Mouse (Mus musculus): ENCODE measurements around the gene Ptpn5. TPM values are rescaled to one million over a fixed set of nuclear protein-coding genes. Genes with fewer than 3 reads are reported as not detected.

Ptpn5 gene
- total RNA-seq (2022) = 1 to 10 TPM in 3 of 4 experiments, under 1 TPM in 1; 0.68 to 3.3 (median 1.7) TPM

DNA sequence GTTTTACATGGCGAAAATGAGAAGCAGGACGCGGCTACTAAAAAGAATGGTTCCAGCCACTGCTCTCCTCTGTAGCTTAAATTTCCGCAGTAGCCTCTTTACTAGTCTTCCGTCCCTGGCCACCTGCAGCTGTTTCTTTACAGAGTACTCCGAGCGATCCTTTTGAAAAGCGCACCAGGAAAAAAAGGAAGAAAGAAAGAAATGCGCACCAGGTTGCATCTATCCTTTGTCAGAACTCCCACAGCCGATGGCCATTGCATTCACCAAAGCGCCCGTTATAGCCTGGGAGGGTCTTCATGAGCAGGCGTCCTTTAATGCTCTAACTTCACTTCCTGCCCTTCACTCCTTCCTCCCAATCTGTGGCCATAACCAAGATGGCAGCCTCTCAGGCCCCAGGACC, at the start of gene Ptpn5:
TSS of gene Ptpn5 (minus strand) at position 354 of the 400 bp plus-strand sequence.
- DNase-seq = no peak

DNA sequence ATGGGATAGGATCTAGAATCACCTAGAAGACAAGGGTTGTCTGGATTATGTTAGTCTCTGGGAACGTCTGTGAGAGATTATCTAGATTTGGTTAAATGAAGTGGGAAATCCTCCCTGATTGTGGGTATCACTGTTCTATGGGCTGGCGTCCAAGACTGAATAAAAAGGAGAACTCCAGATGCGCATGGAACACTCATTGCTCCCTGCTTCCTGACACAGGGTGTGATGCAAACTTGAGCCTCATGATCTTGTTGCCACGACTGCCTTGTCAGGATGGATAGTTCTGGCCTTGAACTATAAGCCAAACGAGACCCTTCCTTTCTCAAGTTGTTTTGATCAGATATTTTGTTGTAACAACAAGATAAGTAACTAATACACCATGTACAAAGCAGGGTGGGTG, 37.3 kb upstream of the Ptpn5 start:
- no peak for DNase-seq

DNA sequence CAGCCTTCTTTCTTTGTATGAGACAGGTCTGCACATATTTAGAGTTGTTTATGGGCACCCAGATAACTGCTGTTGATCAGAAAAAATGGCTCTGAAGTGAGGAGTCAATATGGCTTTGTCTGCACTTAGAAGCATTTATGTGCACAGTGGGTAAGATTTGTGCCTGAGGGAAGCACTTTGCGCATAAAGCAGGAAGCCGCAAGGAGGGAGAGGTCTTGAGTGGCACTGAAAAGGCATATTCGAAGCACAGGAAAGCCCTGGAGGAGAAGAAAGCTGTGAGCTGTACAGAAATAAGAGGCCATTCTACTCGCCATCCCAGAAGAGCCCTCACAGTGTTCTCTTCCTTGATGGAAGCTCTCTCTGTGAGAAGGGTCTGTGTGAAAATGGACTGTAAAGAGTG, 31.5 kb upstream of the Ptpn5 start:
- DNase-seq = no peak

DNA sequence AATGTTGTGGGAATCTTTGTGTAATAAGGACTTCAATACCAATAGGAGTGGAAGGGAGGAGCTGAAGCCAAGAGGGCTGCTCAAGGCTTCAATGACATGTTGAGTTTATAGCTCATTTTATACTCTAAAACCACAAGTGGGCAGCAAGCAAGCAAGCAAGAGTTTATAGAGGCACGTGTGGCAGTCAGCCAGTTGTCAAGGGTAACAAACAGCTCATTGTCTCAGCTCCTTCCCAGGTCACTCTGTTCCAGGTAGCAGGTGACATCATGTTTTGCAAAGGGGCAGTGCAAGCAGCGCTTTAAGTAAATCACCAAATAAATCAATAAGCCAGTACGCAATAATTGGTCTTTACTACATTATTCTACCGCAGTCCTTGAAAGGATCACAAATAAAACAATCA, 29.7 kb upstream of the Ptpn5 start:
- no peak for DNase-seq

DNA sequence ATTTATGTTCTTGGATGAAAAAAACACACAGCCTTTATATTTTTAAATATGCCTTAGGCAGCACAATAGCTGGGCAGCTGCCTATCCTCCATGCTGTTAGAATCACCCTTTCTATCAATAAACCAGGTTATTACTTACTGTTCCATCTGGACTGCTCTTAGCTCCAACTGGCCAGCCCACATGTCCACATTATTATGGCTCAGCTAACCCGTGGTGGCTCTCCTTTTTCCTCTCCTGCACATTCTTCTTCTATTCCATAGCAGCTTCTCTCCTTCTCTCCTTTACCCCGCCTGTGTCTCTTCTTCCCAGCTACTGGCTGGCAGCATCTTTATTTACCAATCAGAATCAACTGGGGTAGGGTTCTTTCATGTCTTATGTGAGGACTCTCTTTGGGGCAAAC, 25.0 kb upstream of the Ptpn5 start:
- no peak for DNase-seq

DNA sequence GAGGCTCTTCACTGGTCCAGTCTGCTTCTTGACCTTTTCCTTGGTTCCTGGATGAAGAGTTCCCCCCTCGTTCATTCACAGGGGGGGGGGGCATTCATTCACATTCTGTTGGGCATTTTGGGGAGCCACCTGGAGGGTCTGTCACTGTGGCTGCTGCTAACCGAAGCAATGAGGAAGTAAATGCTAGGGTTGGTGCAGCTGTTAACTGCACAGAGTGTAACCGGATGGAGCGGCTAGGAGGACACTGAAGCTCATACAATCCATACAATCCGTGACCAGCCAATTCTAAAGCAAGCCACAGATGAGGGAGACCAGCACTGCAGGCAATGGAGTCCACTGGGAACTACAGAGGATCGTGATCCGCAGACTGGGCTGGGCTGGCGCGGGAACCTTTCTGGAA, 24.3 kb upstream of the Ptpn5 start:
- DNase-seq = no peak

DNA sequence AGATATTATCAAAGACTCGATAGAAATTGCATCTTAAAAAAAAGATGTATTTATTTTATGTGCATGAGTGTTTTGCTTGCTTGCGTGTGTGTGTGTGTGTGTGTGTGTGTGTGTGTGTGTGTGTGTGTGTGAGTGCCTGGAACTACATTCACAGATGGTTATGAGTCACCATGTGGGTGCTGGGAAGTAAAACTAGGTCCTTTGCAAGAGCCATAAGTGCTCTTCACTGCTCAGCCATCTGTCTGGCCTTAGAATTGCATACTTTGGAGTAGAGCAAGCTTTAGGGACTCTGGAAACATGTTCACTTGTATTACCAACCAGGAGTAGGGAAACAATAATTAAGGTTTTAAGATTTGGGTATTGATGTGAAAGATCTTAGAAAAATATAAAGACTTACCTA, 22.4 kb upstream of the Ptpn5 start:
- DNase-seq = no peak

DNA sequence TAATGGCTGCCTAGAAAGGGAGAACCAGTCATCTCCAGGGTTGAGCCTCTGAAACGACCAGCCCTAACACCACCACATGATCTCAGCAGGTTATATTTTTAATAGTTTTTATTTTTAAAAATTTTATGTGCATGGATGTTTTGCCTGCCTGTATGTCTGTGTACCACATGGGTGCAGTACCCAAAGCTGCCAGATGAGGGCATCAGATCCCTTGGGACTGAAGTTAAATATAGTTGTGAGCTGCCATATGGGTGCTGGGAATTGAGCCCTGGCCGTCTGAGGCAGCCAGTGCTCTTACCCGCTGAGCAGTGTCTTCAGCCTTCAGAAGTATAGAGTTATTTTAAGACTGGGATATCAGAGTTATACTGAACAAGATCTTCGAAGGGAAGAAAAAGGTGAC, 21.9 kb upstream of the Ptpn5 start:
- DNase-seq = no peak

DNA sequence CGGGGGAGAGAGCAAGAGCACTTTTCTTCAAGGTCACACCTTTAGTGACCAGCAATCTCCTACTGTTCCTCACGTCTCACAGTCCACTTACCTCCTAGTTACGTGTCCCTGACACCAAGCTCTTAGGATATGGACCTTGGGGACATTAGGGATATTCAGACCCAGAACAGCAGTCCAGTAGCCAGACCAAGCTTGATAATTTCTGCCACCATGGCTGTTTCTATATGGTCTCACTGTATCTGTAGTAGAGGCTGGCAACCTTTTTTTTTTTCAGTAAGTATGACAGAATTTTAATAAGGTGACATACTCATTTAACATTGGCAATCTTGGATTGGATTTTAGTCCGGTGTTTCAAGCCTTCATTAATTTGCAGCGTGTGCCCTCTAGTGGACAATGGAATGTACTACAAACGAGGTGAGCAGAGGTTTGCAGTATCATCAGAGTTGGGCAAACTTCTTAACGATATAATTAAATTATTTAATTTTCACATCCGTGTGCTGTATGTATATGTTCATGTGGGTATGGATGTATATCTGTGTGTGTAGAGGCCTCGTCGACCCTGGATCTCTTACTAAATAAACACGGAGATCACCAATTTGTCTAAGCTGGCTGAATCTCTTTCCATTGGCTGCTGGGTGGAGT, 17.1 kb upstream of the Ptpn5 start:
- DNase-seq = no peak

DNA sequence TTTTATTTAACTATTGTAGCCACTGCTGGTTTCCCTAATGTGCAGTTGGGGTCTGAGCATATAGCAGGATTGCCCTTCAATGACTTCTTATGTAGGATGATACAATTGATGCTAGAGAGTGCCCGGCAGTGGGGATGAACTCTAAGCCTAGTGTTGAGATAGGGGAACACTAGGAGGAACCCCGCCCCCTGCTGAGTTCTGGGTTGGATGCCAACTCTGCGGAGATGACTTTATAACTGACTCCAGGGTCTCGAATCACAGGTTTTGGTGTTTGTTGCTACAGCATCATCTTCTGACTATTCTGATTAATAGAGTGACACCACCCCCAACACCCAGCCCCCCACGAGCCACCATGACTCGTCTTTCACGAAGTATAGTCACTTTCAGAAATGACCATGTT, 14.8 kb upstream of the Ptpn5 start:
- DNase-seq = no peak

DNA sequence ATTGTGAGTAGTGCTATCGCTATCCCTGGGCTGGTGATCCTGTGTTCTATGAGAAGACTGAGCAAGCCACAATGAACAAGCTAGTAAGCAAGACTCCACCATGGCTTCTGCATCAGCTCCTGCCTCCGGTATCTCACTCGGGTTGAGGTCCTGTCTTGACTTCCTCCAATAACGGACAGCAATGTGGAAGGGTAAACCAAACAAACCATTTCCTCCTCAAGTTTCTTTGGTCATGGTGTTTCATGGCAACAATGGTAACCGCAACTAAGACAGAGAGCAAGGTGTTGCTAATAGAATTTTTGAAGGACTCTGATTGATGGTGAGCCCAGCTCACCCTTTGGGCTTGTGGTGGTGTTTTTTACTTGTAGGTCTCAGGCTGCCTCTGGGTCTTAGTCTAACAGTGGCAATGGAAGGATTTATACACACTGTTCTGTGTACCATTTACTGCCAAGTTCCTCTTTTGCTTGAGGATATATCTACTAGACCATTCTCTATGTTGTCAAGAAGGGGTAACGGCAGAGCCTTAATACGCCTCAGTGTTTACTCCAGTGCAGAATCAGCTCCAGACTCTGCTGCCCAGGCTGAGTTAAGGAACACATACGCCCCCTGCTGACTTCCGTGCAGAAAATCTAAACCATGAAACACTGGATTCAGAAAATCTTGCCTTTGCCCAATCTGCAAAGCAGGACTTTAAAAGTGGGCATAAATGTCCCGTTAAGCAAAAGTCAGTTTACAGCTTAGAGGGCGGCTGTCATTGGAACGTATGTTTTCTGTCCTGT, 12.7 kb upstream of the Ptpn5 start:
- DNase-seq = peak; percentile 34

DNA sequence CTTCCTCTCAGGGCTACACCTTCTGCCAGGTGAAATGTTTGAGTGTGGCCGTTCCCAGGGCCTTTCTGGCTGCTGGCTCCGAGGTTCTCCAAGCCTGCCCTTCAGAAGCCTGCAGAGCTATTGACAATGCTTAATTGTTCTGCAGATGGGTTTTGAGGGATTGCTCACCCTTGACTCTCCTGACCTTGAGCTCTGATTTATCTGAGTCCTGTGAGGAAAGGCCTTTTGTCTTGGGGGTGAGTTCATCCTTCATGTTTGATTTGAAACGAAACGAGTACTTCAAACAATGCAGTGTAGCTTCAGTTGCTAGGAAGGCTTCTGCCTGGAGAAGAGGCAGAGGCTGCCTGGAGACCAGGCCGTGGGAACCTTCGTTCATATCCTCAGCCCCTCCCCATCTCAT, 10.8 kb upstream of the Ptpn5 start:
- peak; percentile 32 for DNase-seq

DNA sequence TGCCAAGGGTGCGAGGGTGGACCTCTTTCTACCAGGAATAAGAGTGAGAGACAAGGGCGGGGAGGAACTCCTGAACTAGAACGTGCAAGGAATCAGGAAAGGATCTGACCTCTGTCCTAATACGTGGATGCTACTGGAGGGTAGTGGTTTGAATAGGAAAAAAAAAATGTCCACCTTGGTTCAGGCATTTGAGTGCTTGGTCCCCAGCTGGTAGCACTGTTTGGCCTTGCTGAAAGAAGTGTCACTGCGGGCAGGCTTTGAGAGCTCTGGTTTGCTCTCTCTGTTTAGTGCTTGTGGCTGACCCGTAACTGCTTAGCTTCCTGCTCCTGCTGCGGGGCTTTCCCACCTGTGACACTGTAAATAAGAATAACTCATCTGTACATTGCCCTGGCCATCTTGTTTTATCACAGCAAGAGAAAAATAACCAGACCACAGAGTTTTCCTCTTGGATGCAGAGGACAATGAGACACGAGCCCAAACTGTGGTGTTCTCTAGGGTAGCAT, 6.4 kb upstream of the Ptpn5 start:
- DNase-seq = no peak

DNA sequence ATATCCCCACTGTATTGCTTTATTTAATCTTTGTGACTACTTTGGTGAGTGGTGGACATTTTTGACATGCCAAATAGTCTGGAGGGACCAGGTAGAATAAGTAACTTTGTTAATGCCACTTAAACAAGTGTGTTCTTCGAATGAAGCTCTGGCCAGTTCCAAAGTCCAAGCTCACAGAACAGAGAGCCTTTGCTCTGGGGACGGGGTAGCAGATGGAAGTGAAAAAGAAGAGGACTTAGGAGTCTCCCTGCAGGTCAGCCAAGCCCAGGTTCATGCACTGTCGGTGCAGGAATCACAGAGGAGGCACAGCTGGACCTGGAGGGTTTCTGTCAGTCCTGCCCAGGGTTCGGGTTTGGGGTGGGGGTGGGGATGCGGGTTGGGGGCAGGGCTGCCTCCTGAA, 1.1 kb upstream of the Ptpn5 start:
- no peak for DNase-seq

DNA sequence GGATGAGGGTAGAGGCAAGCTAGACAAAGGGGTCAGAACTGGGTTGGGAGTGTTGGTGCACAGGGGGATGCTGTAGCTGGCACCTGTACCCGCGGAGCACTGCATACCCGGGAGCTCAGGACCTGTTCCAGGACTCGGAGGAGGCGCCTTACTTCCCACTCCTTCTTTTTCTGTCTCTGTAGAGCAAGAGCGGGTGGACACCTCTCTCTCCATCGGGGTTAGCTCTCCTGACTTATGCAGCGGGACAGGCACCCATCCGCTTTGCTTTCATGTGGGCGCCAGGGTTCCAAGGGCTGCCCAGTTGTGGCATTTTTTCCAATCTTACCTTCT, 588 bp downstream of the Ptpn5 start:
- no peak for DNase-seq

DNA sequence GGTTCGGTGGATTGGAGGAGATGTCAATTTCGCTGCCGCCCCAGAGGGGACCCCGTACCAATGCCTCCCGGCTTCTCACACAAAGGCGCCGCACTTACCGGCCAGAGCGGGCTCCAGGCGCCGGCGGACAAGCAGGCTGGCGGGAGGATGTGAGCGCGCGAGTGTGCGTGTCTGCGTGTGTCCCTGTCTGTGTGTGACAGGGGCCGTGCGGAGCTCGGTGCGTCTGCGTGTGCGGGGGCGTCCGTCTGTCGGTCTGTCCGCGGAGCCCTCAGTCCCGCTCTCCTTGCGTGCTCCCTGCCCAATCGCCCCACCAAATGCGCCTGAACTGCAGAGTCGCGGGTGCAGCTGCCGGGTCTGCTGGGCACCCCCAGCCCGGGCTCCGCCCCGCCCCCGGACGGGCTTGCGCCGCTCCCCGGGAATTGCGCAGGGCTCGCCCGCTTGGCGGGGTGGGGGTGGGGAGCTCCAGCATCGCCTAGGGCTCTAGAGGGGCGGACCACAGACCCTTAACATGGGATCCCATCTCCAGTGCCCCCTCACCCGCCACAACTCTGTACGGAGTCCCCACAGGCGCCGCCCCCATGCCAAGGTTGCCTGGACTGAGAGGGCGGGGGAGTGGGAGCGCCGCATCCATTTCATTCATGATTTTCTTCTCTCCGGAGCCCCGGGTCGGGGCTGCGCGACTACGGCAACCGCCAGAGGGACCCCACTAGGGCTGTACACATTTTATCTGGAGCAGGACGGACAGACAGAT, 1.1 kb downstream of the Ptpn5 start:
- DNase-seq = no peak

DNA sequence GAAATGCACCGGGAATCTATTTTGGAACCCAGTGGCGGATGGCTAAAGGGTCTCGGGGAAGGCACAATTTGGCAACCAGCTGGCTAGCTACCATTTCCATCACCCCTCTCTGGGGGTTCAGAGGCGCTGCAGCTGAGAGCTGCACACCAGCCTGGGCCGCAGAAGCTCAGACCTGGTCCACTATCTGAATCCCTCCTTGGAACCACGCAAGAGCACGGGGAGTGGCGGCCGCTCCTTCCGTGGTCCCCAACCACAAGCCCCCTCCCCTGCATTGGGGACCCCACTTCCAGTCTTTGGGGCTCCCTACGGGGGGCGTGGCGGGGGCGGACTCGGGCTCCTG, 1.7 kb downstream of the Ptpn5 start:
- no peak for DNase-seq

DNA sequence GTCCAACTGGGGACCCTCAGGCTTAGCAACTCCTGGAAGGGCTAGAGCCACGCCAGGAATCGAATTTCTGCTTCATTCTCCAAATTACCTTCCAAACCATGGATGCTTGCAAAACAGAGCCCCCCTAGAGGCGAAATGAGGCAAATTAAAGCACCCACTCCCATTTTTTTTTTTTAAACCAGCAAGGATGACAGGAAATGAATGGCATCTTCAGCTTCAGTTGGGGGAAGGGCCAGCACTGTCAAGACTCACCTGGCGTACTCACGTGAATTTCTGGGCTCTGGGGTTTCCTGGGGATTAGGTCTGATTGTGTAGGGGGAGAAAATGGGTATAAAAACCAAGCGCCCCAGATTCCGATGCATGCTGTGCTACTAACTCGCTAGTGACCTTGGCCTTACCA, 2.2 kb downstream of the Ptpn5 start:
- no peak for DNase-seq

DNA sequence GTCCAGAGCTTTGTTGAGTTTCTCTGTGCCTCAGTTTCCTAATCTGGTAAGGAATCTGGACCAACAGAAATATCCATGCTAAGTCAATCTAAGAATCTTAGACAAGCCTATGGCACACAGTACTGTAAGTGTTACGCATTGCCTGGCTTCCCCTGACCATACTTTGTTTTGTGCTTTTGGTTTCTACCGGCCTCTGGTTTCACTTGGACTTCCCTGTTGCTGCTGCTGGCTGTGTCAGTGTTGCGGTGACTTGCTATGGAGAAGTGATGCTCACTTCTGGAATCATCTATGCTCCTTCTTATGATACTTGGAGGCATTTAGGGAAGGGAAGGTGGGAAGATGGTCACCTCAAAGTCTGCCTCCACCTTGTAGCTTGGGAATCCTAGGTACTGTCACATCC, 11.5 kb downstream of the Ptpn5 start:
- no peak for DNase-seq

DNA sequence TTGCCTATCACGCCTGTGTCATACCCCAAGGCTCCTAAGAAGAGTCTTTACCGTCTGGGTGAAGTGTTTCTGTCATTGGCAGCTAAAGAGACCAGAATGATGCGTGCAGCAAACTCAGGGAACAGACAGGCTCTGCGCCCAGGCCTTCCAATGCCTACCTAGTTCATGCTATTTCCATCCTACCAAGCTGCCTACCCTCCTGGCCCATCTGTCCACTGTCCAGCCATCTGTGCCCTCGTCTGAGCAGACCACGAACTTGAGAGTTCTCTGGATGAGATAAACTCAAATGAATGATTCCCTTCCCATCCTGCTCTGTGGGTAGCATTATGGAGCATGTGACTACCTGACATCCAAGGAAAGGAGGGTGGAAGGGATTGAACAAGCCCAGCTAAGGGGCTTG, 16.8 kb downstream of the Ptpn5 start:
- DNase-seq = no peak

DNA sequence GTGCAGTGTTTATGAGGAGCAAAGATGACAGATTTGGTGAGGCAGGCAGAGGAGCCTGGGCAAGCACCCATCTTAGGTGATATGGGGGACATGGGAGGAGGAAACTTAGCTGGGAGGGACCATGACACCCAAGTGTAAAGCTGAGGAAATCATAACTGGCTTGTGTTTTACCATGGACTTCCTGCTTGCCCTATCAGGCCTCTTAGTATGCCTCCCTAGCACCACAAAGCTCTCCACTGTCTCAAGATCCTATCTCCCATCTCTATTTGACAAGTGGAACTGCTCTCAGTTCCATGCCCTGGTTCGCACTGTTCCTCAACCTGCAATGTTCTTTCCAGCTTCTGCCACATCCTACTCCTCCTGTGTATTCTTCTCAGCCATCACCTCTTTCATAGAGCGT, 18.0 kb downstream of the Ptpn5 start:
- no peak for DNase-seq

DNA sequence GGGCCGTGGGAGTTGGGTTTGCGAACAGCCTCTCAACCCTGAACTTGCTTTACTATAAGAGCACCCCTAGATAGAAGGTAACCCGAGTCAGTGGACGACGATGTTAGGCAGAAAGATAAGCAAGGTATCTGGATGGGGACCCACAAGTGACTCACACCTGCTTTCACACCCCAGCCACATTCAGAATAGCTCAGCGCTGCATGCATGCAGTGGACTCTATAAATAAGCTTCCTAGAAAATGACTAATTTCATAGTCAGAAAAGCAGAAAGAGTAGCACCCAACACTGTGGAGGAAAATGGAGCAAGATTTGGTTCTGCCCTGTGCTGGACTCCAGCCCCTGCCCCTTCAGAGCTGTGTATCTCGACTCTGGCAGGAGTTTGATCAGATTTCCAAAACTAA, 20.1 kb downstream of the Ptpn5 start:
- DNase-seq = no peak

DNA sequence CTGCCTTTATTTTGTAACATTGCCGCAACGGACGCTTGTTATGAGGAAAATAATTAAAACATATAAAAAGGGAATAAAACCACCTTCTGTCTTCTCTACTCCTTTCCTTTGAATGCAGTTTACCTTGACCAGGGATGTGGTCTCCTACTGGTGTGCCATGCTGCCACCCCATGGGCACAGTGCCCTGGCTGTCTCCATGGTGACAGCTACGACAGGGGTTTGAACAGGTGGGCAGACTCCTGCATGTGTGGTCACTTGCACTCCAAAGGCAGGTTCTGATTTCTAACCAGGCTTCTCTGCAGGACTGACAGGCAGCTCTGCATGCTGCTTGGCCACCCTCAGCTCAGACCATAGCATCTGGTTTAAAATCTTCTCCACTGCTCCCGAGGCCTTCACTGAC, 21.4 kb downstream of the Ptpn5 start:
- DNase-seq = no peak

DNA sequence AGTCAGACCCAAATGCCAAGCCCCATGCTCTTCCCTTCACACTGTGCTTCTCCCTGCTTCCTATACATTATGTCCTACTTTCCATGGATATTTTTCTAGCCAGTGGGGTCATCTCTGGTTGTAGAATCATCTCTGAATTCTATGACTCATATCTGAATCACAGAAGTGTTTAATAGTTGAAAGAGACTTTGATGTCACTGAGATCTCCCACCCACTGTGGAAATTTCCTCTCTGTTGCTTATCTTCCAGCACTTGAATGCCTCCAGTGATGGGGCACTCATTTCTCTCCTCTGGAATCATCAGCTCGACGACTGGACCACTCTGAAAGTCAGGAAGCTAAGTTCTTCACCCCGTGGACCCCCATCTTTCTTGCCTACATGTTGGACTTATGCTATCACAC, 22.4 kb downstream of the Ptpn5 start:
- no peak for DNase-seq
